ENCODE assay signal across 33 mouse cellular contexts in the genomic region with DNA sequence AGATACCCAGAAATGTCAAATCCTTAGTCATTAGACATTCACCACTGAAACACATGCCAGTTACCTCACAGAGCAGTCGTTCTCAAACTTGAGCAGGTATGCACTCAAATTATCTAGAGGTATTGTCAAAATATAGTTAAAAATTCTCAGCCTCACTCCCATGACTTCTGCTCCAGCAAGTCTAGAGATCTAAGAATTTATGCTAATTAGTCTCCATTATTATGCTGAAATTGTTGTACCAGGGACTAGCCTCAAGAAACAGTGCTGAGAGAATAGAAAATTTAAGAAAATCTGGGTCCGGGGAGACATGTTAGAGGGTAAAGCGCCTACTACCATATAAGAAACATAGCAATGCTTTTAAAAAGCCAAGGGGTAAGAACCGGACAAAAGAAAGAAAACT.
"Had no signal": no experiment of that assay in that cellular context is flagged by ENCODE, and none has a peak within 500 bp of the region (broad histone marks: within the 10 kb centered on the region; RNA-seq: fewer than 3 reads in every experiment).

No protein-coding gene starts in this region.

- DNase-seq: left cerebral cortex, postnatal 4 days; liver; liver, embryonic 13.5 days; liver, postnatal 0 days; lung, adult 18-20 months; lung, adult 2 months; lung, embryonic 14.5 days; lung, postnatal 10 days; lung, postnatal 14 days; lung, postnatal 36 days; lung, postnatal 4 days; midbrain, embryonic 14.5 days had no signal

- H3K27ac ChIP-seq: limb, embryonic 10.5 days; limb, embryonic 12.5 days; limb, embryonic 13.5 days; limb, embryonic 15.5 days; liver, embryonic 12.5 days; liver, embryonic 13.5 days; liver, embryonic 14.5 days; liver, embryonic 15.5 days; lung, embryonic 15.5 days; macrophage; midbrain, embryonic 10.5 days; midbrain, embryonic 12.5 days; midbrain, embryonic 13.5 days; midbrain, embryonic 15.5 days; neural tube, embryonic 12.5 days; neural tube, embryonic 13.5 days had no signal

- H3K4me2 ChIP-seq: limb, embryonic 12.5 days; limb, embryonic 13.5 days; limb, embryonic 15.5 days; liver, embryonic 11.5 days; liver, embryonic 12.5 days; liver, embryonic 13.5 days; liver, embryonic 15.5 days; lung, embryonic 14.5 days; lung, embryonic 15.5 days; midbrain, embryonic 11.5 days; midbrain, embryonic 12.5 days; midbrain, embryonic 13.5 days; midbrain, embryonic 15.5 days; neural tube, embryonic 12.5 days; neural tube, embryonic 13.5 days had no signal

- H3K27me3 ChIP-seq: limb, embryonic 12.5 days; limb, embryonic 13.5 days; limb, embryonic 15.5 days; liver, embryonic 12.5 days; liver, embryonic 13.5 days; liver, embryonic 15.5 days; lung, embryonic 15.5 days; megakaryocyte, embryonic 14.5 days; midbrain, embryonic 12.5 days; midbrain, embryonic 13.5 days; midbrain, embryonic 15.5 days; neural tube, embryonic 12.5 days; neural tube, embryonic 13.5 days had no signal

- ATAC-seq: liver, embryonic 12.5 days; liver, postnatal 0 days; lung, postnatal 0 days; midbrain, embryonic 13.5 days; midbrain, embryonic 15.5 days; midbrain, embryonic 16.5 days had no signal

- H3K9ac ChIP-seq: limb, embryonic 12.5 days; limb, embryonic 13.5 days; limb, embryonic 15.5 days; liver, embryonic 12.5 days; liver, embryonic 13.5 days; liver, embryonic 14.5 days; liver, embryonic 15.5 days; liver, postnatal 0 days; lung, embryonic 14.5 days; lung, embryonic 15.5 days; midbrain, embryonic 12.5 days; midbrain, embryonic 13.5 days; midbrain, embryonic 15.5 days; neural tube, embryonic 12.5 days; neural tube, embryonic 13.5 days had no signal

- H3K9me3 ChIP-seq: limb, embryonic 10.5 days; limb, embryonic 12.5 days; limb, embryonic 15.5 days; liver, embryonic 13.5 days; liver, embryonic 15.5 days; lung, embryonic 15.5 days; megakaryocyte, embryonic 14.5 days; midbrain, embryonic 12.5 days; midbrain, embryonic 13.5 days; midbrain, embryonic 15.5 days had no signal

- H3K4me3 ChIP-seq: limb, embryonic 10.5 days; limb, embryonic 12.5 days; limb, embryonic 13.5 days; limb, embryonic 15.5 days; liver, embryonic 12.5 days; liver, embryonic 13.5 days; liver, embryonic 15.5 days; lung, embryonic 15.5 days; megakaryocyte, embryonic 14.5 days; midbrain, embryonic 10.5 days; midbrain, embryonic 12.5 days; midbrain, embryonic 13.5 days; midbrain, embryonic 15.5 days; myocyte; neural tube, embryonic 12.5 days; neural tube, embryonic 13.5 days had no signal
